Mouse (Mus musculus) gastrocnemius, postnatal 10 days (tissue): Measurements from ENCODE around the gene Nfix. TPM values are rescaled to one million over a fixed set of nuclear protein-coding genes. Genes with fewer than 3 reads are reported as not detected.

Experiments used
- DNase-seq: peaks from one replicate; pipeline ENCODE4 v3.0.0; 2021; ENCODE audit warnings: mixed read lengths
- total RNA-seq, 2 experiments: library from RNA; stranded (reverse); gene quantifications; 2 replicates each; pipeline ENCODE4 v1.2.3; 2021

Gene Nfix
- total RNA-seq, 2 experiments from 2014 or later, result 598 to 734 TPM

DNA sequence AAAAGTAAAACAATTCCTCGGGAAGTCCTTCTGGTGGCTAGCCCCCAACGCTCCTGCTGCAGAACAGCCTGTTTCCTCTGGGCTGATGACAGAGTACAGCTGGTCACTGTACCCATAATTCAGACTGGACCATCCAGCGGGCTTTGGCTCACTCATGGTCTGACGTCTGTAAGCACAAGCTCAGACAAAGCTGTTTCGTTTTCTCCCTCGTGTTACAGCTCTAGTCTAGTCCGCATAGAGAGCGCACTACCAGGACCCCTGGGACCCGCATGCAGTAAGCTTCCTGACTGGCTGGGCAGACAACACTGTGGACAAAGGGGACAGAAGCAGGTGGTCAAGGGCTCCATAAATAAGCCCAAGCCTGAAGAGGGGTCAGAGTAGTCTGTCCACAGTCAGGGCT, 33.7 kb downstream of the Nfix start:
- no peak for DNase-seq

DNA sequence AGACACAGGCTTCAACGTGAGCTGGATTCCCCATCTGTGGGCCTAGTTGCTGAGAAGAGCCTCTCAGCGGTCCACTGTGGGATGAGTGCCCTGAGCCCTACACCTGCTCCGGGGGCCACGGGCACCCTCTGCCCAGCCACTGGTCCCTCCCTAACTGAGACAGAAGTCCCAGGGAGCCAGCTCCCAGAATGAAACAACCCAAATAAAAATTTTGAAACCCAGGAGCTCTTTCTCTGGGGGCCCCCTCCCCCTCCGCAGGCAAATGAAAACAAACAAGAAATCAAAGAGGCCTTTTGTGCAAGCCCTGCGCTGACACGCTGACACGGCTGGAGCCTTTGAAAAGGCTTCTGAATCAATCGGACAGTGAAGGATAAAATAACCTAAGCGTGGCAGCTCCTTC, 34.5 kb downstream of the Nfix start:
- no peak for DNase-seq

DNA sequence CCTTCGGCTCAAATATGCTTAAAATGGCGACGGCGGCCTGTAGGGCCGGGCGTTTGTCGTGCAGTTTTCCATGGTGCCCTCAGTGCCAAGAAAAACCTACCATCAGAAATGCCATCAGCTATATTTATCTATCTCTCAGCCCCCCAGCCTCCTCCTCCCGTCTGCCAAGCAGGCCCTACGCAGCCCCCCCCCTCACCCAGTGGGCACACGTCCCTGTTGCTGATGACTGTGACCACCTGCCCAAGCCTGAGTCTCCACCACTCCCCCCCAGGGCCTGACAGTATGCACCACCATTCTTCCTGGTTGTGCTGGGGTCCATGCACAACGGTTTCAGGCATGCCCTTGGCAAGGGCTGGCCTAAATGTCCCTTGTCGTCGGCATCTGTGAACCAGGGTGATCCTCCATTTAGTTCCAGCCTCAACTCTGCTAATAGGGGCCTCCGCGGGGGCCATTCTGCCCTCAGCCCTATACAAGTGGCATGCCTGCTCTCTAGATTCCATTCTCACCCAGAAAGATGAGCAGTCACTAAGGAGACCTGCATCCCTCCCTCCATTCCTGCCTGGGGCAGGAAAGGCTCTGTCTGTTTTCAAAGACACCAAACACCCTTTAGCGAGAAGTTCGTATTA, 35.2 kb downstream of the Nfix start:
- no peak for DNase-seq

DNA sequence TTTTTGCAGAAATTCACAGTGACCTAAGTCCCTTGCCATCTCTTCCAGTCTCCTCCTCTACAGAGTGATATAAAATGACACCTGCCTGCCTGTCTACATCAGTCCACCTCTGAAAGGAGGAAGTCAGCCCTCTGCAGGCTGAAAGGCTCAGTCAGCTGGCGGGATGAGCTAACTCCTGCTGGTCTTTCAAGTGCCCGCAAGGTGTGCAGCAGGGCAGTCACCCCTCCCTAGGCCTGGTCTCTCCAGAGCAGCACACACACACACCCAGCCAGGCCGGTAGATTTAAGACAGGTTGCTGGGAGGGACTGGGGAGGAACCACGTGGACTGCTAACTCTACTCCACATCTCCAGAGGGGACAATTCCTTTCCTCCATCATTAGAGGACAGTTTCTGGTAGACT, 36.0 kb downstream of the Nfix start:
- no peak for DNase-seq

DNA sequence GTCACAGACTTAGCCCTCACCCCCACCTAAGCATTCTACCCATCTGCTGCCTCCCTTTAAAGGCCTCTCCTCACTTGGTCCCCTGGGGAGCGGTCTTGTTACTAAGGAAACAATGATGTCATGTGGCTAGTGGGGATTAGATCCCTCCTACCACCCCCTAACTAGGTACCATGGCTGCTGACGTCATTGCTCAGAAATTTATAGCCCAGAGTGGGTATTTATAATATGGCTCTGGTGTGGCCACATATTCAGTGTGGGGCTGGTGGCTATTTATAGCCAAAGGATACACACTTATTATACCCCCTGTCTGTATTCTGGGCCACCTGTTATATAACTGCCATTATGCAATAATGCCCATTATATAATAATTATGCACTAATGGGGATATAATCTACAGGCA, 39.2 kb downstream of the Nfix start:
- DNase-seq, result no peak

DNA sequence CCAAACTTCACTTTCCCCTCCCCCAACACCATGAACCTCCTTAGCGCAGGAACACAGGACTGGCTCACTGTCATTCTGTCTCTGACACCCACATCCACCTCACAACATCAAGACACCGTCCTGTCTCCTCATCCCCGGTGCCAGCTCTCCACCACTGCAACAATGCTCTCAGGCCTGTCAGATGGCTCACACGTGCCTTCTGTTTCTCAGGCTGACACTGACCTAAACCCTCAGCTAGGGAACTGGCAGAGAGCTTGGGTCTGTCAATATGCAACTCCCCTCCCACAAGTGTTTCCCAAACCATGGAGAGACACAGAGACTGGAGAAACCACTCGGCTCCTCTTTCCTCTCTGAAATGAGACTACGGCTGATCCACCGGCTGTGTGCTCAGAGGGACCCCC, 39.7 kb downstream of the Nfix start:
- no peak for DNase-seq

DNA sequence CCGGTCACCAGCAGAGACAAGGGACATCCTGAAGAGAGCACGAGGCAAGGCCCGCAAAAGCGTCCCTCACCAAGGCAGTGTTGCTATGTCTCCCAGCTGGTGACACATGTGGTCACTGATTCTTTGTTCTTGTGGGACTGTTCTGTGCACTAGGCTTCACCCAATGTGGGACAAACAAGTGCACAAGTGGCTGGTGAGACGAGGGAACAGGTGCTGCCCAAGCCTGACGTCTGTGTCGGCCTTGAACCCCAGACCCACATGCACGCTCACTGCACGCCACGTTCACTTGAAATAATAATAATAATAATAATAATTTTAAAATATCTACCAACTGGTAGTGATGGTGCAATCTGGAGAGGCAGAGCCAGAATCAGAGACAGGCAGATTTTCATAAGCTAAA, 40.4 kb downstream of the Nfix start:
- DNase-seq, result no peak

DNA sequence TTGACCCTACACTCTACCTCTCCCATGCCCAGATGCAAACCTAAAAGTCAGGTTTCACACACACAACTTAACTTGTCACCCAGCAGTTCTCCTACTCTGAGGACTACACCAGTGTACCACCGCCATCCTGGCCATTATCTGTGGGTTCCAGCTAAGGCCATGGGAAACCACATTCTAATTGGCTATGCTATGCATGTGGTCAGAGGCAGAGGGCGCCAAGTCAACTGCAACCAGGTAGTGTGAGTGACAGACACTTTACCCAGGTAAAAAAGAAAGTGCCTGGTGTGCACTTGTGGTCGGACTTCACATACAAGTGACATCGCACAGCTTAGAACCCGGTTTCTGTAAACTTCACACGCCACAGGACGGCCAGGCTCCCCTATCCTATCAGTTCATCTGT, 41.0 kb downstream of the Nfix start:
- no peak for DNase-seq

DNA sequence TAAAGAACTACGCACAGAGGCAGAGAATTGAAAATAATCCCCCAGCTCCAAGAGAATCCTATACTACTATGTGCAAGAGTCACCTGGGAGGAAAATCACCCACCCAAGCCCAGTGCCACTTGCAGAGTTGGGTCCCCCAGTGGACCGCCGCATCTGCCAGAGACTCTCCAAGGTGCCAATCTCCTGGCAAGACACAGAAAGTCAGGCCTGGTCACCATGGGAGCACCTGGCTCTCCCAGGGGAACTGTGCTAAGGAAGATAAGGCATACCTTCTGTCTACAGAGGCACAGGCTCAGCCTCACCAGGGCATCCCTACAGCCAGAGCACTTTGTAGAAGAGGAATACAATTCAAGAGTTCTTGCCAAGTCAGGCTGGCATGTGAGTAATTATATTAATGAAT, 41.8 kb downstream of the Nfix start:
- DNase-seq, result no peak

DNA sequence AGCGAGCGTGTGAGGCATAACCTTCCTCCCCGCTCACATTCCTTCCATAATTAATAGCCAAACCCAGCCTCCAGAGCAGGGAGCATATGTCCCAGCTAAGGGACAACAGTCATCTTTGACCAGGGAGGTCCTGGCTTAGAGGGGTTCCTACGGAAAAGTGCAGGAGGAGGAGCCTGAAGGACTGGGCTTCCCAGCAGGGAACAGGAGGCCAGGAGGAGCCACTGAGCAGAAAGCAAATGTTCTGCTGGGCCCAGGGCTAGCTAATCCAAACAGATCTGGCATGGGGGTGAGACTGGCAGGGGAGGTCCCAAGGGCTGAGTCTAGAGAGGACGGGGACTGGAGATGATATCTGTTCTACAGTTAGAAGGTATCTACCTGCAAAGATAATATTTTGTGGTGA, 42.6 kb downstream of the Nfix start:
- no peak for DNase-seq

DNA sequence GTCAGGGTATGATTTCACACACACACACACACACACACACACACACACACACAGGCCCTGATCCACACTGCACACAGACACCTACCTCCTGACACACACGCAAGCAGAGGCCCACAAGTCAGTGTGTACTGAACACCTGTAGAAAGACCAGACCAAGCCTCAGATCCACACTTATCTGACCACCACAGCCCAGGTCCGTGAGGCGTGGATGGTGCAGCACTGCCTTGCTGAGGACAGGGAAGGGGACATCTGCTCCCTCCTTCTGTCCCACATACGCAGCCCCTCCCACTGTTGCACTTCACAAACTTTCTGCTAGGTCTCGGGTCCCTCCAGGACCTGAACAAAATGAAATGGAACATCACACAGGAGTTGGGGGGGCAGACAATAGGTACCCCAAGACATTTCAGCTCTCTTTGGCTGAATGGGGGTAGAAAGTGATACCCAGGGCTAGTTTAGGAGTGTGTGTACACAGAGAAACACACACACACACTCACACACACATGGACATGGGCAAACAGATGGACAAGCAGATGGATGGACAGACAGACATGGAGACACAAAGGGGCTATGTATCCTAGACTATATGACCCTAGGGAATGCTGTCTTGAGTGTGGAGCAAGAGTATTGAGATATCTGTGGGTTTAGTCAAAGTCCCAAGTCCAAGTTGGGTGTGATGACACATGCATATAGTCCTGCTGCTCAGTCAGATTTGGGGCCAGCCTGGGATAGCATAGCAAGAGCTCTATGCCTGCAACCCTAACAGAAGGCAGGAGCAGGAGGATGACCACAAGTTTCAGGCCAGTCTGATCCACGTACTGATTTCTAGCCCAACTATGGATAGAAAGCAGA, 47.2 kb downstream of the Nfix start:
- no peak for DNase-seq

DNA sequence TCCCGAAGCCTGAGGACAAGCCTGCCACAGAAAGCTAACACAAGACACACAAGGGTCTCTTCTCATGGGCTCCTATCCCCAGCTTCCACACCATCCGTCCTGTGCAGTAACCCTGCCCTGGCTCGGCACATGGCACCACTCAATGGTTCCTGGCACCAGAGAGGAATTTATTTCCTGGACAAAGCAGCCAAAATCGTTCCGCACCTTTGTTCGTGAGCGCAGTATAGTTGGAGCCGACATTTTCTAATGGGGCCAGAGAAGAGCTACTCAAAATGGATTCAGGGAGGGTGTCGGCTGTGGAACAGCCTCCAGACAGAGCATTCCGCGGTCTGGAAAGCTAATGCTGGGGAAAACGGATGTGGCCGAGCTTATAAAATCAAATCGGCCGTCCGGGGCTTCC, 50.6 kb downstream of the Nfix start:
- DNase-seq, result no peak

DNA sequence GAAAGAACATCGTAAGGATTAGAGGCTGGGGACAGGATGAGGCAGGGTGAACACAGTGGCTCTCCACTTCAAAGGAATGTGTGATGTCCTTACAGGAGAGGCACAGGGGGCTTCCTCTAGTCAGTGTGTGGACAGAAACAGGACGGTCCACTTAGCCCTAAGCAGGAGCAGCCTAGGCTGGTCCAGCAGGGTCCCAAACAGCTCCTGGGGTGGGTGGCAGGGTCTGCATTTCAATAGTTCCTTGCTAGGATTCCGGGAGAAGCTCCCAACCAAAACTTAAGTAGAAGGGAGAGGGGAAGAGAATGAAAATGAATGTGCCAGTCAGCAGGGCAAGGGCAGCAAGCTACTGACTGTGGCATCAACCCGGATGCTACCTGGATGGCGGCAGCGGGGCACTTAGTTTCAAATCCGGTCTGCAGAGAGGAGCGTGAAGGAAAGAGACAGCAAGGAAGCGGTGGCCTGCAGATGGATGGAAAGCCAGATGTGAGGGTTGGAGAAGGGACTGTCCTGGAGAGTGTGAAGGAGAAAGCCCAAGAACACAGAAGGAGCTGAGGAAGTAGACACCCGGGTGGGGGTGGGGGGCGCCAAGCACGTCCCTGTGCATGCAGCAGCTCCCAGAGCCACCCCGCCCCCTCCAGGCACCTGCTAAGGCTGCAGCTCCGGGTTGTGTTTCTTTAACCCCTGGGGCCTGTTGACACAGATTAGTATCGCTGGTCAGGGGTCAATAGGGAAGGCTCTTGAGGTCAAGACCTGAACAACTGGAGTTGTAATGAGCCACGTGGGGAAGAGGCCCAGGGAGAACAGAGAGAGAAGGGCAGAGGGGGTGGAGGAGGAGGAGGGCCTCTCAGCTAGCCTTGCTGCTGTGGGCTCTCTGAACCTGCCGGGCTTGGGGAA, 54.9 kb downstream of the Nfix start:
- peak; percentile 53 for DNase-seq

DNA sequence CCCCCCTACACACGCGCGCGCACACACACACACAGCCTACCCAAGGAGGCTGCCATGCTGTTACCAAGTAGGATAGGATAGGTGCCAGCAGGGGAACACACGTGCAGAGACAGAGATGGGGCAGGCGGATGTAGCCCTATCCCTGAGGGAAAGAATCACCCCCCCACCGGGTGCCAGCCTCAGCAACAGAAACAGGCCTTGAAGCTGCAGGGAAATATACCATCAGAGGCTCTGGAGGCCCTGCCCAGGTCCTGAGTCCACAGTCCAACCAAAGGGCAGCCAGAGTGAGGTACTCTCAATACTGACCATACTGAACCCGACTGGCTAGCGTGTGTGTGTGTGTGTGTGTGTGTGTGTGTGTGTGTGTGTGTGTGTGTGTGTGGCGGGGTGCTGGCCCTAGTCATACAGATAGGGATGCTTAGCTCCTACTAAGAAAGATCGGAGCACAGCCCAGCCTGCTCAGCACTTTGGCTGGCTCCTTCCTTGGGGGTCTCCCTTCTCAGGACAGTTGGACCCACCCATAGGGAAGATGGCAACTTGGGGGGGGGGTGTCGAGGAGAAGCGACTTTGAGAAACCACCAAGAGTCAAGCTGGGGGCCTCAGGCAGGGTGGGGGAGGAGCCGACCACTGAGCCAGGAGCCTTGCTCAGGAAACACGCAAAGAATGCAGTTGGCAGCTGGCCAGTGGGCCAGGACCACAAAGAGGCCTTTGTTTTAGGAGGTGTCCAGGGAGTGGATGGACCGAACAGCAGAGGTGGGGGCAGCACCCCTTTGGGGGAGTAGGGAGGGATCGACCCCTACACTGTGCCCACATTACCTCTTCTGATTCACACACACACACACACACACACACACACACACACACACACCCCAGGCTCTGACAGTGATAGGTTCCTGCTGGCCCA, 56.4 kb downstream of the Nfix start:
- DNase-seq, result peak; percentile 84

DNA sequence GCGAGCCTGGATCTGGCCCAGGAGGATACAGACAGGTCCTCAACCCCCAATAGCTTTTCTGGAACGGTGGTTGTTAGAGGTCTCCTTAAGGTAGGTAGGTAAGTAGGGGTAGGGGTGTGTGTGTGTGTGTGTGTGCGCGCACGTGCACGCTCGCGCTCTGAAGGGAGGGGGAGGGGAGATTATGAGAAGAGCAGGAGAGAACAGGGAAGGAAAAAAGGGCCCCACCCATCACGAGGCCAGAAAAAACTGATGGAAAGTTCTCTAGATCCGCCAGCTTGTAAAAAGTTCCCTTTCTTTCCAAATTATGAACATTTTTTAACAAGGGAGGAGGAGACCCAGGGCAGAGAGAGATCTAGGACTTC, 57.1 kb downstream of the Nfix start:
- DNase-seq, result no peak

DNA sequence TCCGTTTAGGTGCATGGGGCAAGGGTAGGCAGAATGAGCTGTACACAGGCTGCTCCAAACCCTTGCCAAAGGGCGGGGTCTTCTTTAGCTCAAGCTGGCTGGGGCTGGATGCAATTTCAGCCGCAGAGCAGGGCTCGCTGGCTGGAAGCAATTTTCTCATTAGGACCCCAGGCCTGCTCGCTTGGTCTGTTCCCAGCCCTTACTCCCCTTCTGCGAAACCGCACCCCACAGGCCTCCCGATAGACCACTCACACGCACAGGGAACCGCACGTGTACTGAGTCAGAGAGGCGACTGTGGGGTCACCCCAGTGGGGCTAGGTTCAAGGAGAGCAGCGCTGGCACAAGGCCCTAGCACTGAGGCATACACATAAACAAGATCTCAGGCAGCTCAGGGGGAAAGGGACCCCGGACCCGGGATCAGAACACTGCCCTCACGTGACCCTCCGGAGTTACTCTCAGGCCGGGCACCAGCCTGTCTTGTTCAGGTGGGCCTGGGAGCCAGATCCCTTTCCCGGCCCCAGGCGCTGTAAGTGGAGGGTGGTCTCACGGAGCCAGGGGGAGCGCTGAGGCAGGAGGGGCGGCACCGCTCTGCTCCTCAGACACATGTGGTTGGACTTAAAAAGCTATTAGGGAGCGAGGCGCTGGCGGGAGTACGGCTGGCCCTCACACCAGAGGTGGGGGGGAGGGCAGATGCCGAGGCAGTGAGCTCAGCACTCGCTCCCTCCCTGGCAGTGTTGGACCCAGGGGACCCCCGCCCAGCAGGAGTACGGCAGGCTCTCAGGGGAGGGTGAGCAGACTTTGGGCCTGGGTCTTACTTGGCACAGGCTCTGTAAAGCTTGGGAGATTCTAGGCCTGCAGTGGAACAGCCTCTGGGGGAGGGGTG, 57.7 kb downstream of the Nfix start:
- DNase-seq, result peak; percentile 79

DNA sequence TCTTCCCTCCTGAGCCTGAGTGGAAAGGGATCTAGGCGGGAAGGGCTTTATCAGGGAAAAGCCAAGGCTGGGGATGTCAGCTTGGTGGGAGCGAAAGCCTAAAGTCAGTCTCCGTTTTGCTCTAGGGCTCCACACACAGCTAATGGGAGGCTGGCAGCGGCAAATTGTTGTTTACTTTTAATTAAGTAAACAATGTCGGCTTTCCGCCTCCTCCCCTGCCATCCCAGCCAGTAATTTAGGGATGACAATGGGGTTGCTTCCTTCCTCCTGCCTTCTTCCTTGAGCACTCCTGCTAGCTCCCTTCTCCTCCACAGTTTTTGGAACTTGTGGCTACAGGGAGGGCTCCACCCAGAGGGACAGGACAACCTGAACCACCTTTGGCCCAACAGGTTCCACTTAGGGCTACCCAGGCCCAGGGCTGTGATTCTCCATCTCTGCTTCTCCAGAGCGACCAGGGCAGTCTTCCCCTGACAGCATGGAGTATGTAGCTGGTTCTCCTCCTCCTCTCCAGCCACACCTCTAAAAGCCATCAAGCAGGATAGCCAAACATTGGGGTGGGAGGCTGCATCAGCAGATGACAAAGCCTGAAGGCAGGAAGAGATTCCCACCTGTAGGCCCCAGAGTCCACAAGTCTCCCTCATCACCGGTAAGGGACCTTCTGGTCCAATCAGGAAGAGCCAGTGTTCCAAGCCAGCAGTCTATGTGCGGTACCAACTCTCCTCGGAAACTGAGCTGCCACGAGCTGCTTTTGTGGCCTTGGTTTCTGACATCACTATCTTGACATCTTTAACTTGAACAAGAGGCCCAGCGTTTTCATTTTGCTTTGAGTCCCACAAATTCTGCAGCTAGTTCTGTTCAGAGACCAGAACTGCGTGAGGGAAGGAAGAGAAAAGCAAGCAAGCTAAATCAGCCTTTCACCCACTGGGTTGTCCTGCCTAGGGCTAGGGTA, 59.0 kb downstream of the Nfix start:
- DNase-seq, result no peak

DNA sequence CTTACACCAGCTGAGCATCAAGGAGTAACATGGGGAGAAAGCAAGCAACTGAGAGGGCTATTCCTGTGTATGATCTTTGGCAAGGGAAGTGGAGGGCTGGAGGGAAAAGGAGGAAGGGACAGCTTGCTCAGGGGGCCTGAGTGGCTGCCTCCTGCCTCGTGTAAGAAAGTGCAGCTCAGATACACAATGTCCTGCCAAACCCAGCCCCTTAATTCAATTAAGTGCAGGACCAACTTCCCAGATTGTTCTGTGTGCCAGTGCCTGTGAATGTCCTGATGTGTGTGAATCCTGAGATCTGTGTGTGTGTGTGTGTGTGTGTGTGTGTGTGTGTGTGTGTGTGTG, 60.8 kb downstream of the Nfix start:
- no peak for DNase-seq

DNA sequence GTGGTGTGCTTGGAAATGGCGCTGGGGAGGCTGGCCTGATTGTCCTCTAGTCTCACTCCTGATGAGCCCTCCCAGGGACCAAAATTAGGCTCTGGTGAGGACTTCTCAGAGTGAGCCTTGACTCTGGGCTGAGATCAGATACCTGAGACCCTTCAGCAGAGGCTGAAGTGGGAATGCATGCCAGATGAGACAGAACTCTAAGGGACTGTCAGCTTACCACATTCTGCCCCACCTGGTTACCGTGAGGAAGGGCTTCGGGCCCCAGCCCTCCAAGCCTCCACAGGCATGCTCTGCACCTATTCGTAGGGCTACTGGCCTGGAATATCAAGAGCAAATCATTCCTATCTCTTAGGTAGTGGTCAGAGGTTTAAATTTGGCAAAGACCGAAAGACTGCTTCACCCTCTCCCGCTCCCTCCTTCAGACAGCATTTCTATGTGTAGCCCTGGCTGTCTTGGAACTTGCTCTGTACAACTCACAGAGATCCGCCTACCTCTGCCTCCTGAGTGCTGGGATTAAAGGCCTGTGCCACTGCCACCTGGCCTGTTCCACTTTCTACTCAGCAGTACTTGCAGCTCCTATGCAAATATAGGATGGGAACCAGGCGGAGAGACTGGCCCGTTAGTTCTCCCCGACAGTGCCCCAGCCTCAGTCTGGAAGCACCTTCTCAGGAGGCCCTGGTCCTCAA, 61.3 kb downstream of the Nfix start:
- no peak for DNase-seq
